Mouse (Mus musculus) CH12.LX (cell line): ENCODE measurements around the gene Paqr6. TPM values are rescaled to one million over a fixed set of nuclear protein-coding genes. Genes with fewer than 3 reads are reported as not detected.
"Not testable (repeated sequence)": the region's sequence is repeated elsewhere in the genome, so short reads cannot be mapped to it uniquely, and the experiment has no call there.

Source experiments
- DNase-seq: peaks from one replicate; pipeline ENCODE4 v3.0.0-alpha.2; 2013; ENCODE audit errors: extremely low read depth
- H3K27ac ChIP-seq: 2 replicates; pipeline ENCODE4 v1.5.1; 2012; ENCODE audit warnings: low read depth, mild to moderate bottlenecking, control low read depth, moderate library complexity; ENCODE audit not compliant: insufficient read depth
- H3K27me3 ChIP-seq: replicated peaks from 2 replicates; pipeline ENCODE3; 2012; ENCODE audit warnings: inconsistent platforms
- H3K36me3 ChIP-seq, 2 experiments: replicated peaks in 1 of 2; 2 replicates each; pipeline versions ENCODE3 to v1.6.1; 2012; ENCODE audit warnings: inconsistent platforms in 1 of 2, low read length in 1 of 2, mild to moderate bottlenecking in 1 of 2, mixed read lengths in 1 of 2, moderate library complexity in 1 of 2; ENCODE audit not compliant: control insufficient read depth in 1 of 2, insufficient read depth in 1 of 2
- H3K4me1 ChIP-seq, 2 experiments: 2 replicates each; pipeline ENCODE4 v1.6.1; 2012; ENCODE audit warnings: inconsistent platforms in 1 of 2, moderate library complexity in 1 of 2; ENCODE audit not compliant: insufficient read depth in 2 of 2, control insufficient read depth in 1 of 2
- H3K4me2 ChIP-seq: 2 replicates; pipeline ENCODE4 v1.6.1; 2012; ENCODE audit warnings: low read depth, mild to moderate bottlenecking, control low read depth; ENCODE audit not compliant: poor library complexity, insufficient read depth, severe bottlenecking
- H3K4me3 ChIP-seq, 3 experiments: fragments of 150-350 bp in 1 of 3; sonication (generic) in 1 of 3; replicated peaks in 1 of 3; 2 replicates each; pipeline versions ENCODE3 to v1.5.1; 2011 to 2012; ENCODE audit warnings: low read depth in 2 of 3, low read length in 2 of 3, mild to moderate bottlenecking in 2 of 3, moderate library complexity in 2 of 3, control low read depth in 1 of 3, improper control_type of control experiment in 1 of 3, inconsistent platforms in 1 of 3, mixed read lengths in 1 of 3; ENCODE audit not compliant: poor library complexity in 1 of 3
- H3K79me2 ChIP-seq: replicated peaks from 2 replicates; pipeline ENCODE4 v1.6.1; 2012; ENCODE audit warnings: mild to moderate bottlenecking, moderate library complexity; ENCODE audit not compliant: control insufficient read depth, poor library complexity, insufficient read depth, severe bottlenecking; ENCODE audit errors: extremely low read depth
- H3K9ac ChIP-seq: 2 replicates; pipeline ENCODE4 v1.6.1; 2012; ENCODE audit warnings: low read depth, mild to moderate bottlenecking, control low read depth, moderate library complexity; ENCODE audit not compliant: insufficient read depth
- H3K9me3 ChIP-seq: replicated peaks from 2 replicates; pipeline ENCODE3; 2012; ENCODE audit warnings: low read length, inconsistent platforms, mixed read lengths
- POLR2A ChIP-seq: IDR thresholded peaks from 2 replicates; pipeline ENCODE4 v1.6.1; 2011; ENCODE audit warnings: low read depth, mild to moderate bottlenecking, improper control_type of control experiment, low read length
- ZMIZ1 ChIP-seq: IDR thresholded peaks from 2 replicates; pipeline ENCODE4 v1.6.1; 2012; ENCODE audit warnings: low read depth, mild to moderate bottlenecking, inconsistent platforms, low read length, improper control_type of control experiment
- dilution Hi-C: fragments of 300-500 bp; cut with MboI; formaldehyde crosslinking; loops from 2 replicates; pipeline ENCODE4 v1.14.3; 2020; ENCODE audit warnings: low sequenced_read_pairs; ENCODE audit not compliant: extremely low pct_unique_long_range_greater_than_20kb, extremely low pct_ligation_motif_present
- in situ Hi-C: fragments of 300-500 bp; cut with MboI; formaldehyde crosslinking; loops from 3 replicates; pipeline ENCODE4 v1.14.3; 2019; ENCODE audit warnings: low sequenced_read_pairs, low pct_ligation_motif_present, low pct_unique_long_range_greater_than_20kb, mixed read lengths
- polyA plus RNA-seq: library from polyadenylated mRNA; unstranded; fragments of >175 nt; gene quantifications from 2 replicates; pipeline ENCODE4 v1.2.1, GENCODE M21; 2012; ENCODE audit warnings: low read depth; ENCODE audit not compliant: insufficient read length
- total RNA-seq, 2 experiments: library from RNA; depleted of rRNA; stranded (reverse); fragments of 300-350 nt in 1 of 2; fragments of >200 nt in 1 of 2; gene quantifications; 2 replicates each; pipeline ENCODE4 v1.2.3; 2012 to 2014

The Paqr6 gene
- total and polyA plus RNA-seq, 3 experiments: 0.13 to 0.21 TPM; not detected in 1

GRCm38 (mm10) chr3:88372643-88373042, 8.3 kb downstream of the Paqr6 start, which contains the start of gene Bglap3:
TSS of gene Bglap3 (minus strand) at chr3:88372743.
- H3K4me1 ChIP-seq, H3K27ac ChIP-seq, H3K4me3 ChIP-seq, H3K9ac ChIP-seq, DNase-seq, H3K9me3 ChIP-seq, H3K36me3 ChIP-seq, H3K27me3 ChIP-seq, dilution Hi-C loops, H3K79me2 ChIP-seq, H3K4me2 ChIP-seq, in situ Hi-C loops: not testable (repeated sequence)

GRCm38 (mm10) chr3:88375750-88376626, 11.6 kb downstream of the Paqr6 start:
- H3K36me3 ChIP-seq, H3K27me3 ChIP-seq, dilution Hi-C loops, H3K9me3 ChIP-seq, H3K27ac ChIP-seq, H3K4me1 ChIP-seq: not testable (repeated sequence)
- TF ChIP-seq ZMIZ1 (peak; percentile 25; the same call in 1 of the 2 replicates), POLR2A (peak; percentile 42)
- TF ChIP-seq, all 38 proteins: peak for 2; not testable (repeated sequence) for 36
- H3K4me3 ChIP-seq, H3K9ac ChIP-seq, H3K79me2 ChIP-seq, in situ Hi-C loops, H3K4me2 ChIP-seq: not testable (repeated sequence)
- DNase-seq: peak; percentile 33

GRCm38 (mm10) chr3:88376644-88377043, 12.3 kb downstream of the Paqr6 start:
- H3K4me2 ChIP-seq, H3K9me3 ChIP-seq, H3K79me2 ChIP-seq, H3K27me3 ChIP-seq, H3K36me3 ChIP-seq, DNase-seq, H3K4me3 ChIP-seq, H3K27ac ChIP-seq, in situ Hi-C loops, dilution Hi-C loops, H3K4me1 ChIP-seq, H3K9ac ChIP-seq: not testable (repeated sequence)

- H3K4me3 ChIP-seq, H3K27ac ChIP-seq, H3K27me3 ChIP-seq, H3K36me3 ChIP-seq, H3K4me1 ChIP-seq, H3K4me2 ChIP-seq, H3K9ac ChIP-seq, DNase-seq, in situ Hi-C loops, dilution Hi-C loops, H3K9me3 ChIP-seq, H3K79me2 ChIP-seq: not testable (repeated sequence)
Measured at GRCm38 (mm10) chr3:88378599-88378998, 14.2 kb downstream of the Paqr6 start, which contains the start of gene Bglap2. TSS of gene Bglap2 (minus strand) at chr3:88378699.

GRCm38 (mm10) chr3:88381389-88382315, 17.3 kb downstream of the Paqr6 start:
- in situ Hi-C loops, dilution Hi-C loops, H3K27me3 ChIP-seq, H3K4me3 ChIP-seq, H3K79me2 ChIP-seq, H3K36me3 ChIP-seq, H3K4me1 ChIP-seq, H3K9ac ChIP-seq, H3K27ac ChIP-seq, H3K9me3 ChIP-seq: not testable (repeated sequence)
- H3K4me2 ChIP-seq: peak overlapping the region; percentile 60
- DNase-seq: peak; percentile 31
